Comparison of ENCODE assay signal across 14 mouse cellular contexts in the genomic region with DNA sequence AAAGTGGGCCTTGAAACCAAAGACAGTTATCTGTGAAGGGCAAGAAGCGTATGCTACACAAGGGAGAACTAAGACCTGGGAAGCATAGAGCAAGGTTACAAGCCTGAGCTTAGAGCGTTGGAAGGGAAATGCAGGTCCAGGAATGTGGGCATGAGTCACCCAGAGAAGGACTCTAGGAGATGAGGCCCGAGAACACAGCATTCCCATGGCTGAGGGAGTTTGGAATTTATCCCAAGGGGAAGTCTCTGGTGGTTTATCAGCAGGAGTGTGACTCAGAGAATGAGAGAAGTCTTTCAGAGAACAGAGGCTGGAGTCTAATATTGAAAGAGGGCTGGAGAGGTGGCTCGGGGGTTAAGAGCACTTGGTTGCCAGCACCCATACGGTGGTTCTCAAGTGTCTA. TPM values are rescaled to one million over a fixed set of nuclear protein-coding genes. Genes with fewer than 3 reads are reported as not detected.
DNase-seq lines count a peak whose midpoint lies in the region; ATAC-seq and TF ChIP-seq lines count a peak whose summit lies in the region.
"Had no signal": no experiment of that assay in that cellular context is flagged by ENCODE, and none has a peak within 500 bp of the region (broad histone marks: within the 10 kb centered on the region; RNA-seq: fewer than 3 reads in every experiment).

No protein-coding gene starts in this region.

- no peak overlapping the region for H3K27ac ChIP-seq in lung, embryonic 14.5 days (ENCODE audit: low read depth)
- H3K27ac ChIP-seq: hindbrain, embryonic 12.5 days; midbrain, embryonic 12.5 days; stomach, embryonic 15.5 days had no signal

- H3K9me3 ChIP-seq in lung, embryonic 14.5 days (ENCODE audit: low read depth, low read length), result no peaks in the 10 kb centered on the region
- H3K9me3 ChIP-seq: hindbrain, embryonic 12.5 days; midbrain, embryonic 12.5 days; stomach, embryonic 15.5 days had no signal

- TF ChIP-seq CTCF in lung, embryonic 14.5 days (IDR thresholded peaks at IDR 0.05; ENCODE audit: low read depth), result no peak
- no peak for TF ChIP-seq CTCF in lung, adult 2 months (IDR thresholded peaks at IDR 0.05; ENCODE audit: insufficient read depth, low read length)

- intact Hi-C loops in heart, postnatal 36 days (cut with DNase I), result no loop called here

- H3K4me3 ChIP-seq in lung, embryonic 14.5 days (ENCODE audit: low read depth, low read length), result no peak overlapping the region
- H3K4me3 ChIP-seq in lung, adult 2 months (replicated peaks; ENCODE audit: extremely low read depth, low read depth, low read length), result no peak overlapping the region
- H3K4me3 ChIP-seq: hindbrain, embryonic 12.5 days; midbrain, embryonic 12.5 days; stomach, embryonic 15.5 days had no signal

- WGBS in lung, embryonic 14.5 days, result 60% methylated on average over 5 of the region's 5 CpGs
- 44% methylated on average over 5 of the region's 5 CpGs for WGBS in lung, adult 2 months

- H3K4me2 ChIP-seq in lung, embryonic 14.5 days, result no peak overlapping the region
- H3K4me2 ChIP-seq: hindbrain, embryonic 12.5 days; midbrain, embryonic 12.5 days; stomach, embryonic 15.5 days had no signal

- peak; percentile 34 for DNase-seq in lung, embryonic 14.5 days
- DNase-seq in lung, adult 2 months, result no peak
- peak; percentile 97 for DNase-seq in heart, adult 11 months
- DNase-seq in heart, postnatal 36 days, result peak; percentile 34 to 39
- peak; percentile 35 for DNase-seq in yolk sac, embryonic 10.5 days (ENCODE audit: low spot score)
- no peak for DNase-seq in frontal cortex, postnatal 14 days (ENCODE audit: low spot score in 2 of 2)
- DNase-seq in right cerebral cortex, postnatal 14 days, result no peak
- DNase-seq: cerebellum, adult 9-10 months; kidney, postnatal 4 days had no signal

- no peak for ATAC-seq in lung, embryonic 14.5 days (ENCODE audit: insufficient read depth)
- ATAC-seq in erythroid progenitor cell, adult 5-6 weeks (replicated peaks; ENCODE audit: low FRiP score, poor library complexity, severe bottlenecking), result no peak
- ATAC-seq: CD4-positive, CD25-positive, alpha-beta regulatory T cell, adult 4 months had no signal

- H3K9ac ChIP-seq in lung, embryonic 14.5 days, result no peak overlapping the region
- H3K9ac ChIP-seq: hindbrain, embryonic 12.5 days; midbrain, embryonic 12.5 days; stomach, embryonic 15.5 days had no signal

- TF ChIP-seq POLR2A in lung, adult 2 months (IDR thresholded peaks at IDR 0.05; ENCODE audit: borderline replicate concordance, extremely low read depth, low read depth, low read length), result no peak

- H3K36me3 ChIP-seq in lung, embryonic 14.5 days (ENCODE audit: insufficient read depth), result no peaks in the 10 kb centered on the region
- H3K36me3 ChIP-seq: hindbrain, embryonic 12.5 days; midbrain, embryonic 12.5 days; stomach, embryonic 15.5 days had no signal

- H3K4me1 ChIP-seq in lung, embryonic 14.5 days (ENCODE audit: insufficient read depth), result 0 out of 2 replicates have a peak, but pooled peaks cover 3% of the 10 kb centered on the region
- H3K4me1 ChIP-seq in lung, adult 2 months (ENCODE audit: control insufficient read depth, insufficient read depth, low read length), result no peaks in the 10 kb centered on the region
- H3K4me1 ChIP-seq: hindbrain, embryonic 12.5 days; midbrain, embryonic 12.5 days; stomach, embryonic 15.5 days had no signal

- no peaks in the 10 kb centered on the region for H3K27me3 ChIP-seq in lung, embryonic 14.5 days (ENCODE audit: insufficient read depth, low read length)
- H3K27me3 ChIP-seq: hindbrain, embryonic 12.5 days; midbrain, embryonic 12.5 days; stomach, embryonic 15.5 days had no signal

RNA-seq across cellular contexts. Expression of a gene that starts 6.3 kb away (rescaled TPM):
- 0.38 and 0.45 TPM in 2 replicates for polyA plus RNA-seq in lung, embryonic 14.5 days (2014; fragmentation: Nextera tagmentation; extraction: Ambion mirVana)
- 0.19 and 0.25 TPM in 2 replicates for polyA plus RNA-seq in lung, adult 2 months (2012; rRNA removed)
- under 1 TPM; 0.43 to 0.64 TPM for total RNA-seq in heart, postnatal 36 days (2021)
- total RNA-seq in erythroid progenitor cell, adult 5-6 weeks (2015; ENCODE audit: low replicate concordance), result not detected in 2 replicates
- total RNA-seq in erythroid progenitor cell, adult 5-6 weeks (2017; ENCODE audit: low replicate concordance), result not detected in 2 replicates
- polyA plus RNA-seq: CD4-positive, CD25-positive, alpha-beta regulatory T cell, adult 4 months; hindbrain, embryonic 12.5 days; midbrain, embryonic 12.5 days had no signal

Comparison
In these comparisons a context has a peak if more than half of its experiments do, and no peak if none do; other contexts are left out.
1. DNase-seq: peak in lung, embryonic 14.5 days (single experiment), heart, adult 11 months (single experiment), heart, postnatal 36 days (2 of 2) and yolk sac, embryonic 10.5 days (single experiment); none in lung, adult 2 months (single experiment), frontal cortex, postnatal 14 days (0 of 2) and right cerebral cortex, postnatal 14 days (single experiment).